Mouse (Mus musculus) hindbrain, embryonic 16.5 days (tissue): ENCODE data around the gene Pin1. TPM values are rescaled to one million over a fixed set of nuclear protein-coding genes. Genes with fewer than 3 reads are reported as not detected.

Experiments
- ATAC-seq: fragments of 200-750 bp; cut with Nextera tagmentation; 2 replicates; pipeline ENCODE4 v1.8.0; 2017; ENCODE audit warnings: moderate TSS enrichment, moderate library complexity
- H3K27ac ChIP-seq: fragments of 300-500 bp; sonication (generic); 2 replicates; pipeline ENCODE4 v1.5.1; 2014; ENCODE audit warnings: low read depth, mild to moderate bottlenecking, control low read depth, low read length, moderate library complexity
- H3K27me3 ChIP-seq: fragments of 300-500 bp; sonication (generic); replicated peaks from 2 replicates; pipeline ENCODE4 v1.6.1; 2014; ENCODE audit warnings: low read length; ENCODE audit not compliant: control insufficient read depth, insufficient read depth
- H3K36me3 ChIP-seq: fragments of 300-500 bp; sonication (generic); 2 replicates; pipeline ENCODE4 v1.6.1; 2014; ENCODE audit warnings: mild to moderate bottlenecking, low read length, moderate library complexity, mixed read lengths; ENCODE audit not compliant: control insufficient read depth, insufficient read depth
- H3K4me1 ChIP-seq: fragments of 300-500 bp; sonication (generic); 2 replicates; pipeline ENCODE4 v1.6.1; 2014; ENCODE audit warnings: low read depth, low read length; ENCODE audit not compliant: control insufficient read depth, insufficient read depth
- H3K4me2 ChIP-seq: fragments of 300-500 bp; sonication (generic); 2 replicates; pipeline ENCODE4 v1.6.1; 2014; ENCODE audit warnings: mild to moderate bottlenecking, low read length, control low read depth, moderate library complexity
- H3K4me3 ChIP-seq: fragments of 300-500 bp; sonication (generic); 2 replicates; pipeline ENCODE4 v1.5.1; 2014; ENCODE audit warnings: mild to moderate bottlenecking, low read length, control low read depth, moderate library complexity
- H3K9ac ChIP-seq: fragments of 300-500 bp; sonication (generic); 2 replicates; pipeline ENCODE4 v1.6.1; 2014; ENCODE audit warnings: low read depth, mild to moderate bottlenecking, control low read depth, low read length, moderate library complexity
- H3K9me3 ChIP-seq: fragments of 300-500 bp; sonication (generic); 2 replicates; pipeline ENCODE4 v1.6.1; 2014; ENCODE audit warnings: mild to moderate bottlenecking, low read length, moderate library complexity; ENCODE audit not compliant: control insufficient read depth
- WGBS: fragments of 180-500 bp; shearing (Covaris S2); extraction: QIAGEN DNeasy Blood & Tissue Kit; methylation state at CpG from one replicate; pipeline ENCODE4 v1.1.7; 2014; 5-methylcytosine and 5-hydroxymethylcytosine counted together
- polyA plus RNA-seq: library from polyadenylated mRNA; unstranded; fragments of >200 nt; fragmentation: Nextera tagmentation; extraction: Ambion mirVana; gene quantifications from 2 replicates; pipeline ENCODE4 v1.2.1, GENCODE M21; 2015

Gene Pin1
- polyA plus RNA-seq, 1 experiment from 2014 or later = 76.1 TPM

DNA sequence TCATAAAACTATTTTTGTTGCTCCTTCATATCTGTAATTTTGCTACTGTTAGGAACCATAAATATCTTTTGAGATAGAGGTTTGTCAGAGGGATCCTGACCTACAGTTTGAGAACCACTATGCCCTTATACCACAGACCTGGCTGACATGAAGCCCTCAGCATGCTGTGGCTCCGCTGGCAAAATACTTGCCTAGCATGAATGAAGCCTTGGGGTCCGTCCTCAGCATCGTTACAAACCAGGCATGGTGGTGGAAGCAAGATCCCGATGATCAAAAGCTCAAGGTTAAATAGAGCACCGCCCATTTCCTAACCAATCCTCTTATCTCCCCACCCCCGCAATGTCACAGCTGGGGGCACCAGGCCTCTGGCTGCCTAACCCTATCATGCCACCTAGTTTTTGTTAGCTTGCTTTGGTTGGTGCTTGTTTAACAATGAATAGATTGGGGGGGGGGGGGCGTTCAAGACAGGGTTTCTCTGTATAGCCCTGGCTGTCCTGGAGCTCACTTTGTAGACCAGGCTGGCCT, 14.7 kb downstream of the Pin1 start:
- ATAC-seq = no peak

DNA sequence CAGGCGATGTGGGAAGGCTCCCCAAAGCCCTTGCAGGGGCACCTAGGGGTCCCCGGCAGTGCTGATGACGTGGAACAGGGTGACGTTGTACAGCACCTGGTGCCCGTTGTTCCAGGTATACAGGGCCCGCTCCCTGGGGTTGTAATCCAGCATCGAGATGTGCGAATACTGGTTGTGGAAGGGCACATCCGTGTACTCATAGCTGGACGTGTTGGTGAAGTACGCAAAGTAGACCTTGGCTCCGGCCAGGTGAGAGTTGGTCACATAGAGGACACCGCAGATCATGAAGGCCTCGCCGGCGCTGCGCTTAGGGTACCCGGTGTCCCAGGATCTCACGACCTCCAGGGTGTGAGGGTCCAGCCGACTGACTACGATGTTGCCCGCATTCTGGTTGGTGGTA, 16.2 kb downstream of the Pin1 start:
- no peak overlapping the region for H3K4me2 ChIP-seq
- peaks cover 25% of the 10 kb centered on the region for H3K4me1 ChIP-seq
- WGBS = 96% methylated on average over 22 of the region's 22 CpGs
- H3K36me3 ChIP-seq = peaks cover 8% of the 10 kb centered on the region; the same call in 1 of the 2 replicates
- H3K27me3 ChIP-seq = no peaks in the 10 kb centered on the region
- H3K4me3 ChIP-seq = no peak overlapping the region
- no peak overlapping the region for H3K9ac ChIP-seq
- ATAC-seq = no peak
- no peaks in the 10 kb centered on the region for H3K9me3 ChIP-seq
- no peak overlapping the region for H3K27ac ChIP-seq

More for the DNA sequence above, 14.7 kb downstream of the Pin1 start:
- no peaks in the 10 kb centered on the region for H3K9me3 ChIP-seq
- H3K4me2 ChIP-seq = no peak overlapping the region
- H3K27ac ChIP-seq = no peak overlapping the region
- no peak overlapping the region for H3K4me3 ChIP-seq
- peaks cover 31% of the 10 kb centered on the region for H3K4me1 ChIP-seq
- H3K9ac ChIP-seq = no peak overlapping the region
- WGBS = 15% methylated on average over 7 of the region's 7 CpGs
- H3K36me3 ChIP-seq = peaks cover 14% of the 10 kb centered on the region; the same call in 1 of the 2 replicates
- H3K27me3 ChIP-seq = no peaks in the 10 kb centered on the region

DNA sequence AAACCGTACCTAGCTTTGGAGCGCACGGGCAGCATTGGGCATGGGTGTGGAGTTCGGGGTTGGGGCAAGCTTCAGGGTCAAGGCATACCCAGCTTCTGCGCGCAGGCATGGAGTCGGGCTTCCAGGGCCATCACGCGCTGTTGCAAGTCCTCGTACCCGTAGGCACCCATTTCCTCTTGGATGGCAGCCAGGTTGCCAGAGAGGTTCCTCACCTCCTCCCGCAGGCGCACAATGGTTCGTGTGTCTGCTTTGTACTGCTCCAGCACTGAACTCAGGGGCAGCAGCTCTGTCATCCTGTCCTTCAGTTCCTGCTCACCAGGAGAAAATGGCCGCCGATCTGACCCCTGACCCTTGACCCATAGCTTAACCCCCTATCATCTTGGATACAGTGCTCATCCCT, 20.2 kb downstream of the Pin1 start:
- Histone ChIP-seq H3K4me3 (no peak overlapping the region), H3K4me2 (no peak overlapping the region), H3K27me3 (no peaks in the 10 kb centered on the region), H3K9me3 (no peaks in the 10 kb centered on the region), H3K4me1 (no peaks in the 10 kb centered on the region), H3K27ac (no peak overlapping the region), H3K9ac (no peak overlapping the region), H3K36me3 (peaks cover 5% of the 10 kb centered on the region; the same call in 1 of the 2 replicates)
- 76% methylated on average over 16 of the region's 16 CpGs for WGBS
- no peak for ATAC-seq

DNA sequence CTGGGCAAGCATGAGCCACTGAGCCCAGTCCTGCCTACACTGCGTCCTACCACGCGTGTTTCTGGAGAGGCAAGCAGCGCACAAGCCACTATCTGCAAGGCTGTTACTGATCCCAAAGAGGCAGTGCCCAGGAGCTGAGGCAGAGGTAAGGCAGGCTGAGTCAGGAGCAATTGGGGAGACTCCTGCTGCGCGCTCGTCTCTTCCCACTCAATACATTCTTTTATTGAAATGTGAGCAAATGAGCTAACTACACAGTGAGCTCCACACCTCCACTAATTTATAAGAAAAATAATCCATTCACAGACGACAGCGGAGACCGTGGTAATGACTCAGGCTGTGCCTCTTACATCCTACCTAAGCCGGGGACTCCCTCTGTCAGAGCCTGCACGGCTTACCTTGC, 26.0 kb downstream of the Pin1 start:
- Histone ChIP-seq H3K4me2 (no peak overlapping the region), H3K27me3 (no peaks in the 10 kb centered on the region), H3K4me3 (no peak overlapping the region), H3K9ac (no peak overlapping the region), H3K9me3 (no peaks in the 10 kb centered on the region), H3K4me1 (no peaks in the 10 kb centered on the region), H3K36me3 (no peaks in the 10 kb centered on the region), H3K27ac (no peak overlapping the region)
- WGBS = 89% methylated on average over 12 of the region's 12 CpGs
- ATAC-seq = no peak

DNA sequence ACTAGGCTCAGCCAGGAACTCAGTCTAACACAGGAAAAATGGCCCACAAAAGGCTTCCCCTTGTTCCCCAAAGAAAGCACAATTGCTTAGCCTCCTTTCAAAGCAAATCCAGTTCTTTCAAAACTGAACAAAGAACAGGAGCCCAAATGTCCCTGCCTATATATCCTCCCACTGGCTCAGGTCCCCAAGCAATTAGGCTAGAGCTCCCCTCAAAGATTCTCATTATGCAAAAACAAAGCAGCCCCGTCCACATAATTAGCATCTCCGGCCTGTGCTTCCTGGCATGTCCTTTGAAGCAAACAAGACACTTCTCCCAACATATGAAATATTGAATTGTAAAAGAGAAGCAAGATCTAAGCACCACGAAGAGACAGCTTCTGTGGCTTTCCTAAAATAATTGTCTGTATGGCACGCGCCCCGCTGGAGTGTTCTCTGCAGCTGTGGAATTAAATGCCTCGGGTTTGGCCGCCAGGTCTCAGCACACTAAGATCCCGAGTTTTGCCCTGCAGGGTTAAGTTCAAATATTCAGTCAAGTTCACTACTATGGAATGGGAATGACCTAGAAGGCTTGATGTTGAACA, 28.6 kb downstream of the Pin1 start:
- Histone ChIP-seq H3K9me3 (no peaks in the 10 kb centered on the region), H3K27me3 (no peaks in the 10 kb centered on the region), H3K9ac (no peak overlapping the region), H3K4me2 (no peak overlapping the region), H3K27ac (no peak overlapping the region), H3K36me3 (no peaks in the 10 kb centered on the region), H3K4me3 (no peak overlapping the region), H3K4me1 (no peaks in the 10 kb centered on the region)
- no peak for ATAC-seq
- WGBS = 44% methylated on average over 9 of the region's 9 CpGs

DNA sequence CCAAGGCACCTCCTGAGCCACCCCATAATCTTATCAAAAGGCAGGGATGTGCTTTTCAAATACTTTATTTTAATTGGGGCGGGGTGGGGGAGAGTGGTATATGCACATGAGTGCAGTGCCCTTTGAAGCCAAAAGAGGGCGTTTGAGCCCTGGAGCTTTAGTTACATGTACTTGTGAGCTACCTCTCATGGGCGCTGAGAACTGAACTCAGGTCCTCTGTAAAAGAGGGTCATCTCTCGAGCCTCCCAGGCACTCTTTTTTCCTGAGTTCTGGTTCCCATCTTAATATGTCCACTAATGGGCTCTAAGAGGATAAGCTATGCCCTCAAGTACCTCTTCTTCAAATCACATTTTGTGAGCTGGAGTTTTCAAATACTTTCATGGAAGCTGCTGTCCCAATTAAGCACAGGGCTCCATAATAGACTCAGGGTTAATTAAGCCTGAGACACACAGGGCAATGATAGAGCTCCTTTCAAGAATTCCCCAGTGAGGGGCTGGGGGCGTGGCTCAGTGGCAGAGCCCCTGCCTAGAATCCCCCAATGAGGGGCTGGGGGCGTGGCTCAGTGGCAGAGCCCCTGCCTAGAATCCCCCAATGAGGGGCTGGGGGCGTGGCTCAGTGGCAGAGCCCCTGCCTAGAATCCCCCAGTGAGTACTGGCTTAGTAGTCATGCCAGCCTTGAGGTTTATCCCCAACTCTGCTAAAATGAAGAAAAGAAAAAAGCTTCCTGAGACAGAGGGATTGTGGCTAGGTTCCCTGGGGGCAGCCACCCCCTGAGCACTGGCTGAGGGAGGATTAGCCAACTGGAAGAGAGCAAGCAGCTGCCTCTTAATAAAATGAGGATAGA, 29.9 kb downstream of the Pin1 start:
- 63% methylated on average over 5 of the region's 7 CpGs for WGBS
- Histone ChIP-seq H3K4me3 (no peak overlapping the region), H3K27ac (no peak overlapping the region), H3K9me3 (no peaks in the 10 kb centered on the region), H3K36me3 (no peaks in the 10 kb centered on the region), H3K4me1 (no peaks in the 10 kb centered on the region), H3K9ac (no peak overlapping the region), H3K27me3 (no peaks in the 10 kb centered on the region), H3K4me2 (no peak overlapping the region)
- ATAC-seq = peak; percentile 34; the same call in 1 of the 2 replicates

DNA sequence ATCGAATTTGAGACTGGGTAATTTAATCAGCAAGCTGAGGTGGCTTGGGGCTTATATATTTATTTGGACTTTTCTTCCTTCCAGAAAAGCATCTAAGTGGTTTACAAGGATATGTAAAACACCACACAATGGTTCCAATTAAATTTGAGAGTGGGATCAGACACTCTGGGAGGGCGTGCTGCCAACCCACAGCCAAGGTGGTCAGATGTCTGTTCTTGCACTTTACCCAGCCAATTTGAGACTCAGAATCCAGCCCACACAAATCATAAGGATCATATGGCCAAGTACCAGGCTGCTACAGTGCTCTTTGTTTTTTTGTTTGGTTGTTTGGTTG, 30.5 kb downstream of the Pin1 start:
- Histone ChIP-seq H3K4me3 (no peak overlapping the region), H3K4me1 (no peaks in the 10 kb centered on the region), H3K4me2 (no peak overlapping the region), H3K27me3 (no peaks in the 10 kb centered on the region), H3K36me3 (no peaks in the 10 kb centered on the region), H3K27ac (no peak overlapping the region), H3K9me3 (no peaks in the 10 kb centered on the region), H3K9ac (no peak overlapping the region)
- no peak for ATAC-seq
- 41% methylated on average over 2 of the region's 2 CpGs for WGBS

DNA sequence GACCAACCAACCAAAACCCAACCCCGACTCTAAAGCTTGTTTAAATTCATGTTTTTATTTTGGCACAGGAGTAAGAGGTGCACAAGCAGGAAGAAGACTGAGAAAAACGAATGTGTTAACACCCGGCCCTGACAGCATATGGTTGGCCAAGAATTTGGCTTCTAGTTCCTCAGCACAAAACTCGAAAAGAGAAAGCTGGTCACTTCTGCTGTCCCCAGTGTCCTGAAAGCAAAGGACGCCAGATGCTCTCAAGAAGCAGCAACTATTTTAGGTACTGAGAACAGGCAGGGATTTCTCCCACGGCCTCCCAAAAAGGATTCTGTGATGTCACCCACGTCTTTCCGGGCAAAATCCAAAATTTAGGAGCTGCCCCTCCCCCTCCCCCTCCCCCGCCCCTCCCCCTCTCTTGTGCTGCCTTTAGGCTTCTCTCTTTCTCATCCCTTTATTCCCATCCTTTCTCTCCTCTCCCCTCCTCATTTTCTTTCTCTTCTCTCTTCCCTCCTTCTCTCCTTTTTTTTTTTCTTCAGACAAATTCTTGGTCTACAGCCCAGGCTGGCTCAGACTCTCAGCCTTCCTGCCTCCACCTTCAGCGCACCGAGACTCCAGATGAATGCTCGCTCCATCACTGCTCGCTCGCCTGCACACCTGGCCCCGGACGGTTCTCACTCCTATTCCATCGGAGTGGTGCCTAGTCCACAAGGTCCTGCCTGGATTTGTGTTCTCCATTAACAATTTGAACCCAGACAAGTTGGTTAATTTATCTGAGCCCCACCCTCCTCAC, 33.4 kb downstream of the Pin1 start:
- ATAC-seq = no peak
- no peak overlapping the region for H3K4me2 ChIP-seq
- H3K4me1 ChIP-seq = peaks cover 8% of the 10 kb centered on the region
- no peaks in the 10 kb centered on the region for H3K27me3 ChIP-seq
- WGBS = 52% methylated on average over 17 of the region's 17 CpGs
- H3K9ac ChIP-seq = no peak overlapping the region
- H3K36me3 ChIP-seq = no peaks in the 10 kb centered on the region
- H3K9me3 ChIP-seq = no peaks in the 10 kb centered on the region
- no peak overlapping the region for H3K27ac ChIP-seq
- H3K4me3 ChIP-seq = no peak overlapping the region

DNA sequence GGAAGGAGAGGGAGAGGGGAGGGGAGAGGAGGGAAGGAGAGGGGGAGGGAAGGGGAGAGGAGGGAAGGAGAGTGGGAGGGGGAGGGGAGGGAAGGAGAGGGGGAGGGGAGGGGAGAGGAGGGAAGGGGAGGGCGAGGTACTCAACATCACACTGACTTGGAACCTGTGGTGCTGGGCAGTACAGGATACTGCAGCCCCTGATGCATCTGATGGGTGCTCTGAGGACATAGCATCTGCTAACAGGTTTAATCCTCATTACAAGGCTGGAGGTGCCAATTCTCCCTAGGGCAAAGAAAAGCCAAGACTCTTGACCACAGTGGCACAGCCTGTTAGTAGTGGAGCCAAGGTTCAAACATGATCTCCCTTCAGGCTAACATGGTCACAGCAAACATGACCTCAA, 37.5 kb downstream of the Pin1 start:
- Histone ChIP-seq H3K4me1 (peaks cover 10% of the 10 kb centered on the region), H3K4me3 (no peak overlapping the region), H3K9ac (no peak overlapping the region), H3K36me3 (no peaks in the 10 kb centered on the region), H3K4me2 (no peak overlapping the region), H3K9me3 (no peaks in the 10 kb centered on the region), H3K27ac (0 out of 2 replicates have a peak overlapping the region, but pooled peaks have one; percentile 11), H3K27me3 (no peaks in the 10 kb centered on the region)
- no CpG with 5 or more reads among the region's 1 CpGs for WGBS
- ATAC-seq = 0 out of 2 replicates have a peak, but pooled peaks have one; percentile 7
